Mouse (Mus musculus) kidney, adult 11 months (tissue): Measurements from ENCODE around the gene Urb2.
"Not testable (repeated sequence)": the region's sequence is repeated elsewhere in the genome, so short reads cannot be mapped to it uniquely, and the experiment has no call there.

ENCODE experiments used
- DNase-seq: peaks from one replicate; pipeline ENCODE4 v3.0.0; 2022

Gene Urb2

DNA sequence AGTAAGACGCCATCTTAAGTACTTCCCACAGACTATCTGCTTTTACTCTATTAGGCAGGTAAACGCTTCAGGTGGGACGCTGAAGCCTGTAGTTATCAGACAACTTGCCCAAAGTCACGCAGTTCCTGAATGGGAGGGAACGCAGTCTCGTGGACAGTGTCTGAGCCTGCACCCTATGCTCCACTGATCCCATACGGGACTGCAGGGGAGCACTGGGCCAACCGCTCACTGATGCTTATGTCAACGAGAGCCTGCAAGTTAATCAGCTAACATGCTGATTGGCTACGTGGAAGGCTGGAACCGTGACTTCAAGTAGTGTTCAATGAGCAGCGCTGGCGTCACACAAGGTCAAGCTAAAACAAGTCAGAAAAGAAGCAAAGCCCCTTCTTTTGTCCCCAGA, 1.5 kb upstream of the Urb2 start:
- DNase-seq = peak; percentile 39

DNA sequence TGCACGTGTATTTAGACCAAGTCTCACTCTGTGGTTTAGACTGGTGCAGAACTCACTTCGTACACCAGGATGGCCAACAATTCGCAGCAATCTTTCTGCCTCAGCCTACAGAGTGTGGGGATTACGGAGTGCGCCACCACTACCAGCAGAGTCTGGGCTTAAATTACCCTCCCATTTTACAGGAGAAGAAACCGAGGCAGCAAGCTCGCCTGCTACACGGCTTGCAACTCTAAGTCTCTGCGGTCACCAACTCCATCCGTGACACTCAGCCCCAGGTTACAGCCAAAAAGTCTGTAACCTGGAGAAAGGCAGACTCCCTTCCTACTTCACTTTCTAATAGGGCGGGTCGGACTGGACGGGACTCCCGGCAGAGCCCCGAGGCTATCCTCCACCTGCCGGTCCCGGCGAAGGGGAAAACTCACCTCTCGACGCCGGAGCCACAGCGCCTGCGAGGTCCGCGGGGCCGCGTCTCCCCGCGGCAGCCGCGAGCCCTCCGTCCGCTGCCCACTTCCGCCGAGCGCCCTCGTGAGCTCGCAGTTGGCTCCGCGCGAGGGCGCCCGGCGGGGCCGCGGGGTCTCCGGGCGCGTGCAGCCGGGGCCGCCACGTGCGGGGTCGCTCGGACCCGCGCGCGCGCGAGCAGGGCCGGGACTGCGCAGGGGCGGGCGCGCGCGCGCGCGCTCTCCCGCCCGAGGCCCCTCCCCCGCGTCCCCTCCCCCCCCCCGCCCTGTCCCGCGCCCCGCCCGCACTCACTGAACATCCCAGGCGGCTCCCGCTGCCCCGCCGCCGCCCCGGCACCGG, 670 bp upstream of the Urb2 start:
- peak; percentile 41 for DNase-seq

DNA sequence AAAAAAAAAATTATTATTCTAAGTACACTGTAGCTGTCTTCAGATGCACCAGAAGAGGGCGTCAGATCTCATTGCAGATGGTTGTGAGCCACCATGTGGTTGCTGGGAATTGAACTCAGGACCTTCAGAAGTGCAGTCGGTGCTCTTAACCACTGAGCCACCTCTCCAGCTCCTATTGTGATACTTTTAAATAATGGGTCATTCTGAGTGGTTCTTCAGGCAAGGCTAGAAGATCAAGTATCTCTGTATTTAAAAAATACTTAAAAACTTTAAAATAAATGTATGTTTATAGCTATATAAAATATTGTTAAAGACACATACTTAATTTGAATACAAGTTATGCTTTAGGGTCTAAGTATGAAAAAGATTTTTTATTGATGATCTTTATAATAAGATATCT, 5.0 kb downstream of the Urb2 start:
- not testable (repeated sequence) for DNase-seq

DNA sequence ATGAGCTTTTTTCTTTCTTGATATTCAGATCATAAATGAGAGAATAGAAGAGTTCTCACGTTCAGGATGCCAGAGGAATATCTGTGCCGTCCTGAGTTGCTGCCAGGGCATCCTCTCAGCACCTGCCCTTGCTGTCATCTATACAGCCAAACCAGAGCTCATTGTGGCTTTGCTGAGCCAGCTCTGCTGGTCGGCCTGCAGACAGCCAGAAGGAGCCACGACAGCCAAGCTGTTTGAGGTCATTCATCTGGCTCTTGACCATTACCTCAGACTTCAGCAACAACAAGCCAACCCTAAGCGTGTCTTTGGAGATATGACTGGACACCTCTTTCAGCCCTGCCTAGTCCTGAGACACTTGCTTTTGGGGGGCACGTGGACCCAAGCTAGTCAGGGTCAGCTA, 6.5 kb downstream of the Urb2 start:
- no peak for DNase-seq

DNA sequence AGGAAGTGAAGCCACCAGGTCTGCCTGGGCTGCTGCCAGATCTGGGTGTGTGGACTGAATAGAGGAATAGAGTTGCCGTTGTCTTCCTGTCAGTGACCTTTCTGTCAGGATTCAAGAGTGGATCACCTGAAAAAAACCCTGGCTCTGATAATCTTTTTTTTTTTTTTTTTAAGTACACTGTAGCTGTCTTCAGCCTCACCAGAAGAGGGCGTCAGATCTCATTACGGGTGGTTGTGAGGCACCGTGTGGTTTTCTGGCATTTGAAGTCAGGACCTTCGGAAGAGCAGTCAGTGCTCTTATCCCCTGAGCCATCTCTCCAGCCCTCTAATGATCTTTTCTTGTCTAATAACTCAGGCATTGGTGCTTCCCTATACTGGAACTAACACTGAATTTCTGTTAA, 12.1 kb downstream of the Urb2 start:
- DNase-seq = no peak

DNA sequence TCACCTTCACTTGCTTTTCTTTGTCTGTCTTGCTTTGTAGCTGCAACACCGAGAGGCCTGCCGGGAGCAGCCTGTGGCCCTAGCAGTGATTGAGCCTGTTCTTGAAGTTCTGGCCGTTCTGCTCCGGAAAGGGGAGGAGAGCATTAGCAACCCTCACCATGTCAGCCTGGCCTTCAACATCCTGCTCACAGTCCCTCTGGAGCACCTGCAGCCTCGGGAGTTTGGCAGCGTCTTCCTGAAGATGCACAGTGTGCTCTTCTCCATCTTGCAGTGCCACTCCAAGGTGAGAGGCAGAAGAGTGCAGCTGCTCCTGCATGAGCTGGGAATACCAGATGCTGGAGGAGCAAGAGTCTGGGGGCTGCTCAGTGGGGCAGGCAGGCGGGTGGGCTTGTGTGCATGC, 16.8 kb downstream of the Urb2 start:
- DNase-seq = no peak

DNA sequence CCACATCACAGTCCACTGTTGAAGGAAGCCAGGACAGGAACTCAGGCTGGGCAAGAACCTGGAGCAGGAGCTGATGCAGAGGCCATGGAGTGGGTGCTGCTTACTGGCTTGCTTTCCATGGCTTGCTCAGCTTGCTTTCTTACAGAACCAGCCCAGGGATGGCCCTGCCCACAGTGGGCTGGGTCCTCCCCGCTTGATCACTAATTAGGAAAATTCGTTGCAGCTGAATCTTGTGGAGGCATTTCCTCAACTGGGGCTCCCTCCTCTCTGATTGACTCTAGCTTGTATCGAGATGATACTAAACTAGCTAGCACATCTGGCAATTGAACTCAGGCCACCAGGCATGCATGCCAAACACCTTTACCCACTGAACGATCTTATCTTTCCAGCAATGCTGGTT, 18.0 kb downstream of the Urb2 start:
- no peak for DNase-seq

DNA sequence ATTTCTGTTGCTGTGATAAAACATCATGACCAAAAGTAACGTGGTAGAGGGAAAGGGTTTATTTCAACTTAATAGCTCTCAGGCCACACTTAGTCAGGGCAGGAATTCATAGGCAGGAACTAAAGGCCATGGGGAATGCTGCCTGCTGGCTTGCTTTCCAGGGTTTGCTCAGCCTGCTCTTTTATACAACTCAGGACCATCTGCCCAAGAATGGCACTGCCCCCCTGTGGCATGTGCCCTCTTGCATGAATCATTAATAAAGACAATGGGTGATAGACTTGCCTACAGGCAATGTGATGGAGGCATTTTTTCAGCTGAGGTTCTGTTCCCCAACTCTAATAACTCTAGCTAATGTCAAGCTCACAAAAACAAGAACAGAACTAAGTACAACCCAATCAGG, 20.9 kb downstream of the Urb2 start:
- DNase-seq = no peak

DNA sequence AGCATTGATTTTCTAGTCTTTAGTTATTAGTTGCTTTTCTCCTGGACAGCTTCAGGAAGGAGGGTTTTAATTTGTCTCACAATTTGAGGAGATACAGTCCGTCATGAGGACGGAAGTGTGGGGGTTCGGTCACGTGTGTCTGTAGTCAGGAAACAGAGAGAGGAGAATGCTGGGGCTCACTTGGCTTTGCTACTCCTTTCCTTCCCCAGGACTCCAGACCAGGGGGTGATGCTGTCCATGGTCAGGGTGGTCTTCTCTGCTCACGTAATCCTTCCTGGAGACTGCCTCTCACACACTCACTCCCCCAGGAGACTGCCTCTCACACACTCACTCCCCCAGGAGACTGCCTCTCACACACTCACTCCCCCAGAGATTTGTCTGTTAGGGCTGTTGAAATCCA, 23.1 kb downstream of the Urb2 start:
- no peak for DNase-seq

DNA sequence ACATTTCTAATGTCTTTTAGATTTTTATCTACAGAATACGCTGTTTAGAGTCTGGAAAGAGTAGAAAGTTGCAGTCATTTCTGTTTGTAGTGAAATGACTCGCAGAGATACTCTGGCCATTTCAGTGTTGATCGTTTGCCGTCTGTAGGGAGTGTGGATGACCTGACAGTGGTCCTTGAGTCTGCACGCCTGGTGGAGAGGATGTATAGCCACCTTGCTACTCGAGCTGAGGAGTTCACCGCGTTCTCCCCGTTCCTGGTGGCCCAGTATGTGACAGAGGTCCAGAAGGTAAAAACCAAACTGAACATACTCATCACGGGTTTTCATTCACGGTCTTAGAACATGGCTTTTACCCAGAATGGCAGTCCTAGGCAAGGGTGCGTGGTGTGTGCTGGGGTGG, 23.6 kb downstream of the Urb2 start:
- no peak for DNase-seq

DNA sequence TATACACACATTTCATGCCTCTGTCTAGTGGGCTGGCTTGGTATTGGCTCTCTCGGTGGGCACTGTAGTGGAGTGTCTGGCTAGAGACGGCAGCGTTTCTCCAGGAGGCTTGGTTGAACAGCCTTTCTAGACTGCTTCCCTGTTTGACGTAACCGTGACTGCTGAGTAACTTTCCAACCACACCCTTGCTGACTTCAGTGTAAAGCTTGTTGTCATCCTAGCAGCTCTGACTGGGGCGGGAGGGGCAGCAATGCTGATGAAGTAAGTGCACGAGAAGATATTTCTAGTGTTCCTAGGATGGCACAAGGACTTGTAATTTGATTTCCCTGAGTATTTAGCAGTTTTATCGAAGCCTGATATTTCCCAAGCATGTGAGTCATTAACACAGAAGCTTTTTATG, 24.5 kb downstream of the Urb2 start:
- DNase-seq = no peak

DNA sequence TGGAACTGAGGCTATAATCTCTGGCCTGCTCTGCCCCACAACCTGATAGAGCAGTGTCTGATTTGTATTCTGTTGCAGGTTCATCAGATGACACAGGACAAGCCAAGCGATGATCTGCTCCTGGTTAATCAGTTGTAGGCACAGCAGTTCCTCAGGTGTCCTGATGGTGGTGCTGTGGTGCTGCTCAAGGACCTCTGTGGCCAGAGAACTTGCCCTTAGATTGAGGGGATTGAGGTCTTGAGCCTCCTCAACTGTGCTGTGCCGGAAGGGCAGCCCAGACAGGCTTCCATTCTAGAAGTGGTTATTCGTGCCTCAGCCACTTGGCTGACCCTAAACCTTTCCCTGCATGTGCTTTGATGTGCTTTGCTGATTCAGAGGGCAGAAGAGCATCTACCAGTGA, 30.8 kb downstream of the Urb2 start:
- DNase-seq = peak; percentile 48

DNA sequence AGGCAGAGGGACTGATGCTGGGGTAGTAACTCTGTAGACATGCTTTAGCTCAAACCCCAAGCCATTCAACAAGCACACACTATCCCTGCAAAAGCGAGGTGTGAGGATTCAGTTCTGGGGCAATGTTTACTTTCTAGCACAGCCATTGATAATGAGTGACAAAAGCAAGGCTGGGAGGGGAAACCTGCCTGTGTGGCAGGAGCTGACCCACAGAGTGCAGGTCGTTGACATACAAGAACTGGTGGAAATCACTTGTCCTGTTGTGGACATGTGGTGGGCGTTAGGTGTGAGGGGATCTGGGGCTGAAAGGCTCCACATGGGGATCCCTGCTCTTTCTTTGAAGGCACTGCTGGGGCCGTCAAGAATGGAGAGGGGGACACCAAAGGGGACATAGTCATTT, 31.3 kb downstream of the Urb2 start:
- DNase-seq = no peak

DNA sequence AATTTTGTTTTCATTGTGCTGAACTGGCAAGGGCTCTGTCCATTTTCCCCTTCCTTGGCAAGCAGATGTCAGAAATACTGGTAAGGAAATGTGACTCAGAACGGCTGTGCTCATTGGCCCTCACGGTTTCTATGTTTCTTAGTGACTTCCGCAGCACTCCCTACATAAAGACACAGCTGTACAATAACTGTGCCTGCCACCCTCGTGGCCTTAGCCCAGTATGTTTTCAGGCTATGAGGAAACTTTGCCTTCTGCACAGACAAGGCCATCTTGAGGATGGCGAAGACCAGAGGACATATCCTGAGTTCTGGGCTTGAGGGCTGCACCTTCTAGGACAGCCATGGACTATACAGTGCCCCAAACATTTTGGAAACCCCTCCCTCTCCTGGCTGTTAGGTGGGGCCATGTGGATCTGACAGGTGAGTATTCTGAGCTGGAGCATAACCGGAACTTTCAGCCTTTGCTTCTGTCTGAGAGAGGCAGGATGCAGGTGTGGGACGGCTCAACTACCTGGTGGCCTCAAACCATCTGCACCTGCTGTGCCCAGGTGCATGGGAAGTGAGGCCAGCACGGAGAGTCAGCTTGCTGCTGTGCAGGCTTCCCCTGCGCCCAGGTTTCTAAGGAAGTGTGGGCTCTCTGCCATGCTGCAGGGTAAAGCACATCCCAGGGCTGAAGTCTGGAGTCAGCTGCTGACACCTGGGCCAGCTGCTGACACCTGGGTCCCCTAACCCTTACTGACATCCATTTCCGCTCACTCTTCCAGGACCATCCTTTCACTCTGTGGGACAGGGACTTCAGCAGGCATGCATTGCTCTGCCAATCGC, 35.7 kb downstream of the Urb2 start:
- no peak for DNase-seq

DNA sequence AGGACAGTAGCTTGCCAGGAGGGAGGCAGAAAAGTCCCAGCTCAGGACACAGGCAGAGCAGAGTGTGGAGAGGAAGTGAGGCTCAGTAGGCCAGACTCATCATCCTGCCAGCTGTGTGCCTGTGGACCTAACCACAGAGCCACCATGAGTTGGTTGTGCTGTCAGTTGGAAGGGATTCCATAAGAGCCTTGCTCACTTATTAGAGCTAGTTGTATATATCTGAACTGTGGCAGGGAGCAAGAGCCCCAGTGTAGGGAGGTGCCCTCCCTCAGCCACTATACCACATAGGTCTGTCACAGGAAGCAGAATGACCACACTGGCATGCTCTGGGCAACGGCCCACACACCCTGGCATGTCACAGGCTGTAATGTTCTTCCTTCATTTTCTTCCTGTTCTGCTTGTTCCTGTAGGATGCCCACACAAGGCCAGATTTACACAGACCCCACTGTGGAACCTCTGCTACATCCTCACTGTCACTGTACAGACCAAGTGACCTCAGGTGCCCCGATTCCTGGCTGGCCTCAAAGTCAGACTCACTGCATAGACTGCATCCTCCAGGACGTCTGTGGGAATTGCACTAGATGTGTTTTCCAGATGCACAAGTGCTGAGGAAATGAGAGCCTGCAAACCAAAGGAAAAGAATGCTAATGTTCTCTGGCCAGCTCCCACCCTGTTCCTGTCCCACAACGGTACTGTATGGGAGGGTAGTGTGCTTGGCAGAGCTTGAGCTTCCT, 45.2 kb downstream of the Urb2 start:
- DNase-seq = no peak

DNA sequence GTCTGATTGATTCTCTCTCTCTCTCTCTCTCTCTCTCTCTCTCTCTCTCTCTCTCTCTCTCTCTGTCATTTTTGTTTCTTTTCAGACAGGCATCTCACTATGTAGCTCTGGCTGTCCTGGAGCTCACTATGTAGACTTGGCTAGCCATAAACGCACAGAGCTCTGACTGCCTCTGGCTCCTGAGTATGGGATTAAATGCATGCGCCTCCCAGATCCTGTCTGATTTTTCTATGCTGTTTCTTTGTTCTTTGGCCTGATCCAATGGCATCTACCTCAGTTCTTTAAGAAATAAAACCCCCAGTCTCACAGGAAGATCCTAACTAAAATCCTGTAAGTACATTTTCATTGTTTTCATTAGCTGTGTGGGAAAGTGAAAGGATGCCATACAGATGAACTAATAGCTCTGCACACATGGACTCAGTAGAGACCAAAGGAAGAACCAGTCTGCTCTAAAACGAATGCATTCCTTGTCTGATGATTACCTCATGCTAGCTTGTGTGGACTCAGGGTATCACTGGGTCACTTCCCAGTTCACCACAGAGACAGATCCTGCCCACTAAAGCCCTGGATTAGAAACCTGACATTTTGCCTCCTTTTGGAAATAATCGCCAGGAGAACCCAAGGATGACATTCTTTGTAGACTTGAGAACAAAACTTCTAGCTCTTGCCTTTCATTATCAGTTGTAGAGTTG, 45.9 kb downstream of the Urb2 start:
- DNase-seq = no peak

DNA sequence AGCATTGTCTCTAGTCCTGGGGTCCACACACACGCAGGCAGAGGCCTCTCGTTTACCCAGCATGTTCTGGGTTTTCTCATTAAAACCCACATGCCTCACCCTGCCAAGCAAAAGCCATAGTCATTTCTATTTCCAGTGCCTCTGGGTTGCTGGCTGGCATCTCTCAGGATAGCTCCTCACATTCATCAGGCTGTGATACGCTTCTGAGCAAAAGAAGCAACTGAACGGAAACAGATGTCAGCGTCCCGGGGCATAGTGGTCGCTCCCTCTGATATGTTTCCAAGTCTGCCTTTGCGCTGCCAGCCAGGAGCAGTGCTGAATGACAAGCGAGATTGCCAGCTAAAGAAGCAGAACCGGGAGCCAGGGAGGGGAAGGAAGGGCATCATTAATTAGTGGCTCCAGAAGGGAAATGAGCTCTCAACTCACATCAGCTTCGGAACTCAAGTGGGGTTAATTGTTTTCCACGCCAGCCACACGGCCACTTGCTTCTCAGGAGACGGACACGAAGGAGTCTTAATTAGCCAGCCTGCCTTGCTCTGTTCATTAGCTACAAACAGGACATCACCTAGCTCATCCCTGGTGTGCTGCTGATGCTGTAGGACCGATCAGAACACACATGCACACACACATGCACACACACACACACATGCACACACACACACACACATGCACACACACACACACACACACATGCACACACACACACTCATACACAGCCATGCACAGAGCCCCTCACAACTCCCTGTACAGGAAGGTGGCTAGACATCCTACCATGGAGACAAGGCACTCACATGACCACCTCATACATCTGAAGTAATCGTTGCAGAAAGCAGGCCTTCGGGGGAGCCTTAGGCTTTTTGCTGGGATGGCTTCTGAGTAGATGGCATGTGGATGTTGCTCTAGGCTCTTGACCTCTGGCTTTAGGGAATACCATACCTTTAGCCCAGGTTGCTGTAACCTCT, 49.3 kb downstream of the Urb2 start:
- peak; percentile 5 for DNase-seq

DNA sequence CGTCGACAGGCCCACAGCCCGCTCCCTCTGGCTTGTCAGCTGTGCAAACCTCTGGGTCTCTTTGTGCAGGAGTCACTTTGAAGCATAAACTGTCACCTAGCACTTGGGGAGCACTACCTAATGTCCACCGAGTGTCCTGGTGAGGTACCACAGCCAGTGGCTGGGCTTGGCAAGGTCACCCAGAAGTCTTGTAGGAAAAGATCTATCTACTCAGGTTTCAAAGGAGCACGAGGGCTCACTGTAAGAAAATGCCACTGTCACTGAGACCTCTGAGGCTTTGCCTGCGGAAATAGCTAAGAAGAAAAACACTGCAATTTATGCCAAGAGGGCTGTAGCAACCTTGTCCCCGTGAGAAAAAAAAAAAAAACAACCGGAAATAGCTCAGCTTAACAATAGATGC, 54.7 kb downstream of the Urb2 start:
- no peak for DNase-seq

DNA sequence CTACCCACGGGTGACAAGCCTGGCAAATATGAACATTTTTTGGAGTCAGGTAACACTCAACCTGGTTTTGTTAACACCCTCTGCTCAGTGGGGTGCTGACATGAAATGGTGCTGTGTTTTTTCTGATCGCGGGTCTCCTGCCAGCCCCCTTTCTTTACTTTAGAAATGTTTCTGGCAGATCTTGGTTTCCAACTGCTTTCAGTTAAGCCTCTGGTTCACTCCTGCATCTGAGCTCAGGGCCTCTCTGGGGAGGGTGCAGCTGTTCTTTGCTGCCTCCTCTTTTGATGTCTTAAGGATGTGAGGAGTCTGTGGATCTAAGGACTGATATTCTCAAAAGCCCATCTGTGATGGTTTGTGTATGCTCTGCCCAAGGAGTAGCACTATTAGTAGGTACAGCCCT, 55.1 kb downstream of the Urb2 start:
- DNase-seq = no peak

DNA sequence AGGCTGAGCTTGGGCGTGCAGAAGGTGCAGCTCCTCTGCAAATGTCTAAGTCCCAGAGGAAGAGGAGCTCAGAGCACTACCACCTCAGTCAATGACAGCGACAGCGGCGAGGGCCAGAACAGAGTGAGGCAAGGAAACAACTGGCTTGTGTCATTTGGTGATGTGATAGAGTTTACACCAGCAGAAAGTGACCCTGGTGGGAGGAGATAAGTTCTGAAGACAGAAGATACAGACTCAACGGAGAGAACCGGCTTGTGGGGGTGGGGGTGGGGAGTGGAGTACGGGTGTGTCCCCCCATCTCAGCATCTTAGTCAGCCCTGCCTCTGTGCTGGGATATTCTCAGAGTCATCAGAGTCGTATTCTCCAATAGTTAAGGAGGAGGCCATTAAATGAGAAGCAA, 56.1 kb downstream of the Urb2 start:
- no peak for DNase-seq

DNA sequence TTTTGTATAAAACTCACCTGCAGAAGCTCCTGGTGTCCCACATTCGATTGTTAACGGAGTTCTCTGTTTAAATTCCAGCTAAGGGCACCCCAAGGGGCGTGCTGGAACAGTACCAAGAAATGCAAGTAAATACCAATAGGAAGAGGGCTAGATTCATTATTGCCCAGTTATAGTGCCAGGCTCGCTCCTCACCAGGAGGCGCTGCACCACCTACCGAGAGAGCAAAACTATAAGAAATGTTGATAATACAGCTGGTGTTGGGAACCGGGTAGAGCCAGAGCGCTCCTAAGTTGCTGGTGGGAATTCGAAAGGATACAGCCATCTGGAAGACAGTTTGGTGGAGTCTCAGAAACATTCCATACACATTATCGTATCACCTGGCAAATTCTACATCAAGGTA, 56.7 kb downstream of the Urb2 start:
- no peak for DNase-seq

DNA sequence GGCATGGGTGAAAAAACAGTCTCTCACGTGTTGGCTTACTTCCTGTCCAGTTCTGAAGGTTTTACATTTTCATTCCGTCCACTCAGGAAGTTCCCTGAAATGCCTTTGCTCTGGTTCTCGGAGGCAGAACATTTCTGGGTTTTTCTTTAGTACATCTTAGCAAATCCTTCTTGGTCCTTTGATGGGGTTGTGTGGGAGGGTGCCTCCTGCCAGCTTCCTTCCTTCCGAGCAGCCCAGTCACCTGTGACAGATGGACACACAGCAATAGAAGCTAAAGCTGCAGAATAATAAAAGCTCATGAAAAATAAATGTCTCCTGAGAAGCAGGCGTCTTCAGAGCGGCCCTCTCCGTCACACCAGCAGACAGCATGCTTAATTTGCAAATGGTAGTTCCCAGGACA, 57.7 kb downstream of the Urb2 start:
- no peak for DNase-seq
